In the genomic region with DNA sequence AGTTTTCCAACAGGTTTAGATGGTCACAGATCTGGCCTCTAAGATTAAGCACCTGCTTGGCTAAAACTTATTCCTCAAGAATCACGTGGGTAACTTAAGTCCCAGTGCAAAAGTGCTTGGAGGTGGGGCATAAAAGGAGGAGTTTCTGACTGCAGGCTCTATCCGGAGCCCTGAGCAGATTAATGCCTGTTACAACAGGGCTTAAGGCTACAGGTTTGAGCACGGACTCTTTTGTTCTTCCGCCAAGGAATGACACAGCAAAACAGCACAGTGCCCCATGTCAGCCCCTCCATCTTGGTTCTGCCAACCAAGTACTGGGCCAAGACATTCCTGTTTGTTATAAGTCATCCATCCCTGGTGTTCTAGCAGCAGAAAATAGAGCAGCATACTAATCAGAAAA, we compare ENCODE assay signal across 13 mouse cellular contexts. TPM values are rescaled to one million over a fixed set of nuclear protein-coding genes. Genes with fewer than 3 reads are reported as not detected.
DNase-seq lines count a peak whose midpoint lies in the region; ATAC-seq lines count a peak whose summit lies in the region.
"Had no signal": no experiment of that assay in that cellular context is flagged by ENCODE, and none has a peak within 500 bp of the region (broad histone marks: within the 10 kb centered on the region; RNA-seq: fewer than 3 reads in every experiment).

No protein-coding gene starts in this region.

- WGBS in embryonic facial prominence, embryonic 14.5 days: 41% methylated on average over 4 of the region's 4 CpGs
- 48% methylated on average over 4 of the region's 4 CpGs for WGBS in embryonic facial prominence, embryonic 10.5 days
- 34% methylated on average over 4 of the region's 4 CpGs for WGBS in stomach, embryonic 16.5 days

- H3K9me3 ChIP-seq in embryonic facial prominence, embryonic 14.5 days (ENCODE audit: control insufficient read depth, low read length): no peaks in the 10 kb centered on the region
- no peaks in the 10 kb centered on the region for H3K9me3 ChIP-seq in embryonic facial prominence, embryonic 10.5 days
- no peaks in the 10 kb centered on the region for H3K9me3 ChIP-seq in stomach, embryonic 16.5 days (replicated peaks; ENCODE audit: control insufficient read depth, low read length)

- H3K9ac ChIP-seq in embryonic facial prominence, embryonic 14.5 days (ENCODE audit: low read depth, low read length): no peak overlapping the region
- H3K9ac ChIP-seq in stomach, embryonic 16.5 days (ENCODE audit: low read length): no peak overlapping the region
- H3K9ac ChIP-seq: liver, embryonic 14.5 days had no signal

- H3K36me3 ChIP-seq in embryonic facial prominence, embryonic 14.5 days (ENCODE audit: control insufficient read depth, insufficient read depth, low read length): peaks cover 49% of the 10 kb centered on the region
- peaks cover 35% of the 10 kb centered on the region for H3K36me3 ChIP-seq in embryonic facial prominence, embryonic 10.5 days (replicated peaks)
- H3K36me3 ChIP-seq in stomach, embryonic 16.5 days (ENCODE audit: control insufficient read depth, insufficient read depth, low read length): 0 out of 2 replicates have a peak, but pooled peaks cover 15% of the 10 kb centered on the region

- no peaks in the 10 kb centered on the region for H3K4me1 ChIP-seq in embryonic facial prominence, embryonic 14.5 days (ENCODE audit: control insufficient read depth, insufficient read depth, low read length)
- H3K4me1 ChIP-seq in embryonic facial prominence, embryonic 10.5 days: peaks cover 9% of the 10 kb centered on the region
- H3K4me1 ChIP-seq in stomach, embryonic 16.5 days (ENCODE audit: control insufficient read depth, insufficient read depth, low read length): peaks cover 7% of the 10 kb centered on the region

- no peak overlapping the region for H3K4me3 ChIP-seq in embryonic facial prominence, embryonic 14.5 days (ENCODE audit: low read depth, low read length)
- H3K4me3 ChIP-seq in embryonic facial prominence, embryonic 10.5 days: no peak overlapping the region
- no peak overlapping the region for H3K4me3 ChIP-seq in stomach, embryonic 16.5 days (replicated peaks; ENCODE audit: low read length)

- no peaks in the 10 kb centered on the region for H3K27me3 ChIP-seq in embryonic facial prominence, embryonic 14.5 days (replicated peaks; ENCODE audit: control insufficient read depth, insufficient read depth, low read length)
- H3K27me3 ChIP-seq in embryonic facial prominence, embryonic 10.5 days (replicated peaks; ENCODE audit: low read depth, poor library complexity, severe bottlenecking): no peaks in the 10 kb centered on the region
- H3K27me3 ChIP-seq in stomach, embryonic 16.5 days (ENCODE audit: control insufficient read depth, insufficient read depth, low read length): no peaks in the 10 kb centered on the region

- DNase-seq in embryonic facial prominence, embryonic 14.5 days (ENCODE audit: low spot score): peak; percentile 52
- no peak for DNase-seq in embryonic facial prominence, embryonic 10.5 days (ENCODE audit: low spot score)
- DNase-seq in lung, adult 18-20 months: peak; percentile 23 to 70
- no peak for DNase-seq in lung, postnatal 14 days
- peak; percentile 29 to 56 for DNase-seq in kidney, postnatal 25 days
- no peak for DNase-seq in heart, postnatal 36 days
- no peak for DNase-seq in frontal cortex, postnatal 25 days (ENCODE audit: low spot score in 2 of 2)
- DNase-seq: adrenal gland, postnatal 36 days; cerebellum, postnatal 14 days; gastrocnemius, postnatal 10 days had no signal

- no peak overlapping the region for H3K27ac ChIP-seq in embryonic facial prominence, embryonic 14.5 days (replicated peaks; ENCODE audit: low read depth, low read length)
- H3K27ac ChIP-seq in embryonic facial prominence, embryonic 10.5 days (replicated peaks): no peak overlapping the region
- peak overlapping the region; percentile 79 for H3K27ac ChIP-seq in stomach, embryonic 16.5 days (ENCODE audit: low read length)
- H3K27ac ChIP-seq: liver, embryonic 14.5 days had no signal

- intact Hi-C loops in heart, postnatal 36 days (cut with DNase I): no loop called here

- ATAC-seq in embryonic facial prominence, embryonic 14.5 days (ENCODE audit: low read depth): peak; percentile 67; the same call in 1 of the 2 replicates
- ATAC-seq in stomach, embryonic 16.5 days (ENCODE audit: insufficient read depth, low FRiP score): peak; percentile 49; the same call in 1 of the 2 replicates
- ATAC-seq: forebrain, embryonic 16.5 days had no signal

- H3K4me2 ChIP-seq in embryonic facial prominence, embryonic 14.5 days (ENCODE audit: low read depth, low read length): no peak overlapping the region
- no peak overlapping the region for H3K4me2 ChIP-seq in stomach, embryonic 16.5 days (ENCODE audit: low read depth, low read length)

RNA-seq across cellular contexts. Expression of a gene that starts 7.4 kb away (rescaled TPM):
- polyA plus RNA-seq in embryonic facial prominence, embryonic 14.5 days (2014; fragmentation: Nextera tagmentation; extraction: Ambion mirVana): 119 and 125 TPM in 2 replicates
- polyA plus RNA-seq in embryonic facial prominence, embryonic 10.5 days (2016; fragmentation: Nextera tagmentation; extraction: Ambion mirVana): 92.7 and 95.4 TPM in 2 replicates
- 184 and 191 TPM in 2 replicates for polyA plus RNA-seq in stomach, embryonic 16.5 days (2015; fragmentation: Nextera tagmentation; extraction: Ambion mirVana)
- total RNA-seq in heart, postnatal 36 days (2021): 10 to 100 TPM; 15.0 to 15.2 TPM

RNA-seq across cellular contexts. Expression of a gene that starts 37.0 kb away (rescaled TPM):
- 60.8 and 61.2 TPM in 2 replicates for polyA plus RNA-seq in embryonic facial prominence, embryonic 14.5 days (2014; fragmentation: Nextera tagmentation; extraction: Ambion mirVana)
- polyA plus RNA-seq in embryonic facial prominence, embryonic 10.5 days (2016; fragmentation: Nextera tagmentation; extraction: Ambion mirVana): 67.4 and 68.4 TPM in 2 replicates
- polyA plus RNA-seq in stomach, embryonic 16.5 days (2015; fragmentation: Nextera tagmentation; extraction: Ambion mirVana): 52.9 and 57.5 TPM in 2 replicates
- 10 to 100 TPM; 54.8 to 55.8 TPM for total RNA-seq in heart, postnatal 36 days (2021)

RNA-seq across cellular contexts. Expression of a gene that starts 37.1 kb away (rescaled TPM):
- polyA plus RNA-seq in embryonic facial prominence, embryonic 14.5 days (2014; fragmentation: Nextera tagmentation; extraction: Ambion mirVana): 1,224 and 1,226 TPM in 2 replicates
- polyA plus RNA-seq in embryonic facial prominence, embryonic 10.5 days (2016; fragmentation: Nextera tagmentation; extraction: Ambion mirVana): 987 and 1,000 TPM in 2 replicates
- polyA plus RNA-seq in stomach, embryonic 16.5 days (2015; fragmentation: Nextera tagmentation; extraction: Ambion mirVana): 850 and 976 TPM in 2 replicates
- 100 to 1,000 TPM; 645 to 671 TPM for total RNA-seq in heart, postnatal 36 days (2021)

Comparison
In these comparisons a context has a peak if more than half of its experiments do, and no peak if none do; other contexts are left out.
1. DNase-seq: peak in embryonic facial prominence, embryonic 14.5 days (single experiment), lung, adult 18-20 months (2 of 2) and kidney, postnatal 25 days (2 of 2); none in embryonic facial prominence, embryonic 10.5 days (single experiment), lung, postnatal 14 days (single experiment), heart, postnatal 36 days (0 of 2) and frontal cortex, postnatal 25 days (0 of 2).